ENCODE assay signal across 17 mouse cellular contexts in genomic region chr5:132083753-132084326, GRCm38 (mm10).
DNase-seq lines count a peak whose midpoint lies in the region; ATAC-seq and TF ChIP-seq lines count a peak whose summit lies in the region.
"Had no signal": no experiment of that assay in that cellular context is flagged by ENCODE, and none has a peak within 500 bp of the region (broad histone marks: within the 10 kb centered on the region; RNA-seq: fewer than 3 reads in every experiment).

No protein-coding gene starts in this region.

- TF ChIP-seq EP300 in stomach, postnatal 0 days (optimal IDR thresholded peaks at IDR 0.05), result no peak

- H3K36me3 ChIP-seq in neural tube, embryonic 11.5 days (ENCODE audit: control insufficient read depth, insufficient read depth, low read length), result no peaks in the 10 kb centered on the region
- H3K36me3 ChIP-seq in stomach, postnatal 0 days (ENCODE audit: control insufficient read depth, insufficient read depth, low read length), result no peaks in the 10 kb centered on the region
- H3K36me3 ChIP-seq: heart, embryonic 13.5 days; hindbrain, embryonic 13.5 days; liver, embryonic 13.5 days had no signal

- TF ChIP-seq CTCF in stomach, postnatal 0 days (IDR thresholded peaks at IDR 0.05; ENCODE audit: low read depth), result no peak

- WGBS in neural tube, embryonic 11.5 days, result 44% methylated on average over 8 of the region's 8 CpGs
- WGBS in stomach, postnatal 0 days, result 24% methylated on average over 8 of the region's 8 CpGs

- H3K27me3 ChIP-seq in neural tube, embryonic 11.5 days (ENCODE audit: control insufficient read depth, insufficient read depth, low read length), result no peaks in the 10 kb centered on the region
- no peaks in the 10 kb centered on the region for H3K27me3 ChIP-seq in stomach, postnatal 0 days (ENCODE audit: control insufficient read depth, insufficient read depth, low read length)
- H3K27me3 ChIP-seq: heart, embryonic 13.5 days; hindbrain, embryonic 13.5 days; liver, embryonic 13.5 days had no signal

- no peaks in the 10 kb centered on the region for H3K4me1 ChIP-seq in neural tube, embryonic 11.5 days (ENCODE audit: control insufficient read depth, insufficient read depth, low read length)
- no peaks in the 10 kb centered on the region; the same call in 1 of the 2 replicates for H3K4me1 ChIP-seq in stomach, postnatal 0 days (replicated peaks; ENCODE audit: control insufficient read depth, insufficient read depth)
- H3K4me1 ChIP-seq: heart, embryonic 13.5 days; liver, embryonic 13.5 days; megakaryocyte, embryonic 14.5 days had no signal

- H3K4me3 ChIP-seq in neural tube, embryonic 11.5 days (ENCODE audit: low read depth, low read length), result no peak overlapping the region
- H3K4me3 ChIP-seq in stomach, postnatal 0 days (ENCODE audit: low read depth, low read length), result no peak overlapping the region
- H3K4me3 ChIP-seq: heart, embryonic 13.5 days; hindbrain, embryonic 13.5 days; liver, embryonic 13.5 days; megakaryocyte, embryonic 14.5 days had no signal

- no peaks in the 10 kb centered on the region for H3K9me3 ChIP-seq in neural tube, embryonic 11.5 days (ENCODE audit: control insufficient read depth, low read length)
- H3K9me3 ChIP-seq in stomach, postnatal 0 days (ENCODE audit: control insufficient read depth, low read length), result no peaks in the 10 kb centered on the region
- H3K9me3 ChIP-seq: heart, embryonic 13.5 days; hindbrain, embryonic 13.5 days; liver, embryonic 13.5 days; megakaryocyte, embryonic 14.5 days had no signal

- H3K27ac ChIP-seq in neural tube, embryonic 11.5 days (ENCODE audit: low read depth, low read length), result no peak overlapping the region
- no peak overlapping the region for H3K27ac ChIP-seq in stomach, postnatal 0 days (replicated peaks)
- H3K27ac ChIP-seq: heart, embryonic 13.5 days; hindbrain, embryonic 13.5 days; liver, embryonic 13.5 days had no signal

- peak; percentile 45 for DNase-seq in embryo, embryonic 10 days (ENCODE audit: low spot score)
- DNase-seq in embryo, embryonic 9.5 days (ENCODE audit: extremely low spot score), result no peak
- DNase-seq in neural tube, embryonic 11.5 days (ENCODE audit: low spot score), result peak; percentile 14
- DNase-seq in neural tube, embryonic 10.5 days (ENCODE audit: extremely low spot score, low spot score), result no peak
- DNase-seq in hindlimb bud, embryonic 11.5 days (ENCODE audit: extremely low spot score, low read depth, low spot score), result peak; percentile 68
- DNase-seq in stomach, postnatal 0 days (ENCODE audit: low spot score), result no peak
- DNase-seq in retina, postnatal 1 day, result no peak
- DNase-seq: adrenal gland, postnatal 14 days; cerebellum, postnatal 14 days; liver, embryonic 13.5 days; right cerebral cortex, adult 18-20 months; thymus, postnatal 4 days had no signal

- no peak overlapping the region for H3K4me2 ChIP-seq in neural tube, embryonic 11.5 days (ENCODE audit: low read depth)
- H3K4me2 ChIP-seq in stomach, postnatal 0 days (replicated peaks; ENCODE audit: low read depth), result 0 out of 2 replicates have a peak overlapping the region, but pooled peaks have one; percentile 21
- H3K4me2 ChIP-seq: heart, embryonic 13.5 days; hindbrain, embryonic 13.5 days; liver, embryonic 13.5 days had no signal

- no peak overlapping the region for H3K9ac ChIP-seq in neural tube, embryonic 11.5 days (ENCODE audit: low read length)
- no peak overlapping the region for H3K9ac ChIP-seq in stomach, postnatal 0 days (ENCODE audit: low read length)
- H3K9ac ChIP-seq: heart, embryonic 13.5 days; hindbrain, embryonic 13.5 days; liver, embryonic 13.5 days had no signal

- no peak for ATAC-seq in neural tube, embryonic 11.5 days (ENCODE audit: insufficient read depth, low FRiP score, low TSS enrichment)
- no peak for ATAC-seq in stomach, postnatal 0 days (ENCODE audit: low FRiP score, low TSS enrichment)
- no peak for ATAC-seq in megakaryocyte-erythroid progenitor cell, adult 5-6 weeks (replicated peaks; ENCODE audit: low FRiP score, low TSS enrichment, poor library complexity, severe bottlenecking)
- ATAC-seq: intestine, embryonic 16.5 days had no signal

Comparison
In these comparisons a context has a peak if more than half of its experiments do, and no peak if none do; other contexts are left out.
1. DNase-seq: peak in embryo, embryonic 10 days (single experiment), neural tube, embryonic 11.5 days (single experiment) and hindlimb bud, embryonic 11.5 days (single experiment); none in embryo, embryonic 9.5 days (single experiment), neural tube, embryonic 10.5 days (single experiment), stomach, postnatal 0 days (single experiment) and retina, postnatal 1 day (single experiment).